Mouse (Mus musculus): ENCODE data around the gene Wbp2nl. TPM values are rescaled to one million over a fixed set of nuclear protein-coding genes. Genes with fewer than 3 reads are reported as not detected.
A peak's percentile ranks its signal among the peaks of the same experiment; 100 is the strongest.

The Wbp2nl gene
- total and polyA plus RNA-seq, 2 experiments from 2014 or later, result 0.42 to 1.00 TPM

DNA sequence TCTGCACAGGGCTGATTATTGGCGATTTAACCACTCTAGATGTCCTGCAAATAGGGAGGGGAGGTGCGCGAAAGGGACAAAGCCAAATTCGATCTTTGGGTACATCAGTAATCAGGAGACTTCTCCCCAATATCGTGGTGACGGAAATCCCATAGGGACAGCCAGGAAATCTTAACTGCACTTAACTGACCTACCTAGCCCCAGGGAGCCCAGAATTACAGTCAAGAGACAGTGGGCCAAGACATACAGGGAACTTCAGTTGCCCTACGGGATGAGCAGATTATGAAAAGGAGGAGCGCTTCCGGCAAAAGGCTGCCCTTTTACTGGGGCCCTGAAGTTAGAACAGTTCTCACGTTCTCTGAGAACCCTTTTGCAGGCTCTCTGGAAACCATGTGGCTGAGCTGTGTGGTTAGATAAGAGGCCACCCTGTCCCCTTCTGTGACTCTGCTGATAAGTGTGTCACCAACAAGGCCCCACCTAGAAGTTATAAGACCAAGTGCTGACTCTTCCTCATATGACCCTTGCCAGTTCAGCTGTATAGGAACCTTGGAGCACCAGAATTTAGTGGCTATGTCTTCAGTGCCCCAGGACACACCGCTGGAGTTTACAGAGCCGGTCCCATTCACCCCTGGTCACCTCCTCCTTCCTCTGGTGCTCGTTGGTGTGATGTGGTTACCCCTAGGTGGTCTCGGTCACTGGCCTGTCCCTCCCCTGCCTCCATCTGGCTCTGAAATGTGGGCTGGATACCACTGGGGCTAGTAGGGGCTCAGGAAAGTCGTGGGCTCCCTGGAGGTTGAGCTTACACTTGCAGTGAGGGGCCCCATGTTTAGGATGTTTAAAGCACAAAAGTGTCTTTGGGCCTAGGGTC, 43.2 kb downstream of the Wbp2nl start:
- Histone ChIP-seq H3K36me3 (ENCODE audit: insufficient read depth) (no peaks in the 10 kb centered on the region), H3K9me3 (ENCODE audit: low read length) (no peaks in the 10 kb centered on the region), H3K27ac (ENCODE audit: low read depth, low read length) (no peak overlapping the region; the same call in 1 of the 2 replicates), H3K27me3 (ENCODE audit: insufficient read depth, low read length) (peaks cover 7% of the 10 kb centered on the region; the same call in 1 of the 2 replicates), H3K4me3 (ENCODE audit: low read depth, low read length) (no peak overlapping the region), H3K4me1 (ENCODE audit: insufficient read depth) (peaks cover 12% of the 10 kb centered on the region), H3K9ac (no peak overlapping the region), H3K4me2 (ENCODE audit: low read depth) (0 out of 2 replicates have a peak overlapping the region, but pooled peaks have one; percentile 40)
- no peak for TF ChIP-seq CTCF (IDR thresholded peaks at IDR 0.05; ENCODE audit: low read depth)
- ATAC-seq (no peak), DNase-seq (no peak)
- WGBS, result 76% methylated on average over 15 of the region's 15 CpGs

DNA sequence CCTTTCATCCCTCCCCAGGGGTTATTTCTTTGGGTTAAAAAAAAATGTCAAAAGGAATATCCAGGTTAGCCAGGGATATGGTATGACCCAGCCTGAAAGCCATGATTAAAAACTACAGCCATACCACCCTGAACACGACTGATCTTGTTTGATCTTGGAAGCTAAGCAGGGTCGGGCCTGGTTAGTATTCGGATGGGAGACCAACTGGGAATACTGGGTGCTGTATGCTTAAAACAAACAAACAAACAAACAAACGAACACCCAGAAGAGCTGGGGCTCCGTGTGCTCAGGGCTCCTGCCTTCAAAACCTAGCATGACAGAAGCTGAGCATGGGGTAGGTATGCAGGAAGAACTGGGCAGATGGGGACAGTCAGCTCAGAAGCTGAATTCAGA, 43.8 kb downstream of the Wbp2nl start:
- 77% methylated on average over 5 of the region's 5 CpGs for WGBS
- H3K9ac ChIP-seq, result no peak overlapping the region
- no peaks in the 10 kb centered on the region for H3K36me3 ChIP-seq (ENCODE audit: insufficient read depth)
- H3K4me2 ChIP-seq (ENCODE audit: low read depth), result no peak overlapping the region
- H3K9me3 ChIP-seq (ENCODE audit: low read length), result no peaks in the 10 kb centered on the region
- no peak overlapping the region for H3K4me3 ChIP-seq (ENCODE audit: low read depth, low read length)
- TF ChIP-seq CTCF (IDR thresholded peaks at IDR 0.05; ENCODE audit: low read depth), result no peak
- DNase-seq (no peak), ATAC-seq (no peak)
- peaks cover 7% of the 10 kb centered on the region; the same call in 1 of the 2 replicates for H3K27me3 ChIP-seq (ENCODE audit: insufficient read depth, low read length)
- peaks cover 18% of the 10 kb centered on the region for H3K4me1 ChIP-seq (ENCODE audit: insufficient read depth)
- no peak overlapping the region for H3K27ac ChIP-seq (ENCODE audit: low read depth, low read length)

- Histone ChIP-seq H3K9me3 (ENCODE audit: low read length) (no peaks in the 10 kb centered on the region), H3K27me3 (ENCODE audit: insufficient read depth, low read length) (peaks cover 7% of the 10 kb centered on the region; the same call in 1 of the 2 replicates), H3K27ac (ENCODE audit: low read depth, low read length) (no peak overlapping the region), H3K4me1 (ENCODE audit: insufficient read depth) (peaks cover 13% of the 10 kb centered on the region), H3K4me3 (ENCODE audit: low read depth, low read length) (no peak overlapping the region), H3K36me3 (ENCODE audit: insufficient read depth) (peaks cover 9% of the 10 kb centered on the region), H3K9ac (no peak overlapping the region), H3K4me2 (ENCODE audit: low read depth) (no peak overlapping the region)
- WGBS, result 89% methylated on average over 27 of the region's 27 CpGs
- ATAC-seq (no peak), DNase-seq (no peak)
- no peak for TF ChIP-seq CTCF (IDR thresholded peaks at IDR 0.05; ENCODE audit: low read depth)
Observed at GRCm38 (mm10) chr15:82343368-82344287, 44.9 kb downstream of the Wbp2nl start.

DNA sequence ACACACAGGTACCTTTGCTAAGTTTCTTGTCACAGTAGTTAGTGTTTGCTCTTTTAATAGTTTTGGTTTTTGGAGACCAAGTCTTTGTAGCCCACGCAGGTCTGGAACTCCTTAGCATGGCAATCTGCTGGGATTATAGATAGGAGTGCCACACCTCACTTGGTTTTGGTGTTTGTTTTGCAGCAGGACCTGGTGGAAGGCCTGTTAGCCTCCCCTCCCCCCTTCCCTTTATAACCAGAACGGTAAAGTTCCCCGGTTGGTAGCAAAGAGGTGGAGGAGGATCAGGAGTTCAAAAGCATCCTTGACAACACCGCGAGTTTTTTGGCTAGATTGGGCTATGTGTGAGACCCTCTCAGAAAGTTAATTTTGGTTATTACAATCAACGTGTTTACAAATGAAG, 46.2 kb downstream of the Wbp2nl start:
- DNase-seq (no peak), ATAC-seq (no peak)
- Histone ChIP-seq H3K9ac (no peak overlapping the region), H3K9me3 (ENCODE audit: low read length) (no peaks in the 10 kb centered on the region), H3K4me2 (ENCODE audit: low read depth) (no peak overlapping the region), H3K27ac (ENCODE audit: low read depth, low read length) (no peak overlapping the region), H3K27me3 (ENCODE audit: insufficient read depth, low read length) (peaks cover 7% of the 10 kb centered on the region; the same call in 1 of the 2 replicates), H3K36me3 (ENCODE audit: insufficient read depth) (peaks cover 22% of the 10 kb centered on the region), H3K4me1 (ENCODE audit: insufficient read depth) (peaks cover 13% of the 10 kb centered on the region), H3K4me3 (ENCODE audit: low read depth, low read length) (no peak overlapping the region)
- 95% methylated on average over 6 of the region's 6 CpGs for WGBS
- TF ChIP-seq CTCF (IDR thresholded peaks at IDR 0.05; ENCODE audit: low read depth), result no peak

GRCm38 (mm10) chr15:82345820-82346470, 47.2 kb downstream of the Wbp2nl start:
- under 1% methylated on average over 50 of the region's 51 CpGs for WGBS
- no peak for TF ChIP-seq CTCF (IDR thresholded peaks at IDR 0.05; ENCODE audit: low read depth)

DNA sequence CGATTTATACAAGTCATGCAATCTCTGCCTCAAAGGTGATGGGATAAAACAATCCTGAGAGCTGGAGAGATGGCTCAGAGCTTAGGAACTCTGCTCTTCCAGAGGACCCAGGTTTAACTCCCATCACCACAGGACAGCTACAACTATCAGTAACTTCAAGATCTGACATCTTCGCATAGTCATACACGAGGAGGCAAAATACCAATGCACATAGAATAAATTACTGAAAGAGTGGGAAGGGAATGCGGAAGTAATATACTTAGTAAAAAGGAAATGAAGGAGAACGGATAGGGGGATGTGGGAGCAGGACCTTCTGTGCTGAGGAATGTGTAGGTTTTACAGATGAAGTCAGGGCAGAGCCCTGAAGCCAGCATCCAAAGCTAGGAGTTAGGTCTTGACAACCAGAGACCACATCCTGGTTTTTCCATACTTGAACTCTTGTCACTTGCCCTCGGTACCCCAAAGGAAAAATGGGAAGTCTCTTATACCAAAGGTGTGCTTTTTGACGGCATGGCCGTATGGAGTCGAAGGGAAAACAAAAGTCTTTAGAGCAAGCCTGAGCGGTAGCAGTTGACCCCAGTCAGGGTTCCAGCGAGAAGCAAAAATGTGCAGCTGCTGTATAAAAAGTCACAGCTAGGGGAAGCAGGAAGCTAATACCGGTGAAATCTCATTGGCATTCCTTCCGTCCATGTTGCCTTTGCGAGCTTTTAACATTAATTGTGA, 48.0 kb downstream of the Wbp2nl start:
- Histone ChIP-seq H3K27ac (ENCODE audit: low read depth, low read length) (peak overlapping the region; percentile 93), H3K4me1 (ENCODE audit: insufficient read depth) (peaks cover 13% of the 10 kb centered on the region), H3K4me3 (ENCODE audit: low read depth, low read length) (peak overlapping the region; percentile 72), H3K27me3 (ENCODE audit: insufficient read depth, low read length) (no peaks in the 10 kb centered on the region), H3K36me3 (ENCODE audit: insufficient read depth) (peaks cover 31% of the 10 kb centered on the region), H3K4me2 (ENCODE audit: low read depth) (peak overlapping the region; percentile 86), H3K9ac (peak overlapping the region; percentile 80), H3K9me3 (ENCODE audit: low read length) (no peaks in the 10 kb centered on the region)
- 63% methylated on average over 14 of the region's 14 CpGs for WGBS
- ATAC-seq (no peak), DNase-seq (peak; percentile 9)
- peak; percentile 24 for TF ChIP-seq CTCF (IDR thresholded peaks at IDR 0.05; ENCODE audit: low read depth)

More at GRCm38 (mm10) chr15:82345820-82346470, 47.2 kb downstream of the Wbp2nl start:
- H3K27ac ChIP-seq (ENCODE audit: low read depth, low read length), result peak overlapping the region; percentile 93
- H3K27me3 ChIP-seq (ENCODE audit: insufficient read depth, low read length), result 0 out of 2 replicates have a peak, but pooled peaks cover under 1% of the 10 kb centered on the region
- no peaks in the 10 kb centered on the region for H3K9me3 ChIP-seq (ENCODE audit: low read length)
- peak overlapping the region; percentile 80 for H3K9ac ChIP-seq
- ATAC-seq (peak; percentile 98), DNase-seq (peak; percentile 99)
- peak overlapping the region; percentile 86 for H3K4me2 ChIP-seq (ENCODE audit: low read depth)
- H3K4me3 ChIP-seq (ENCODE audit: low read depth, low read length), result peak overlapping the region; percentile 72
- peaks cover 31% of the 10 kb centered on the region for H3K36me3 ChIP-seq (ENCODE audit: insufficient read depth)
- peaks cover 13% of the 10 kb centered on the region for H3K4me1 ChIP-seq (ENCODE audit: insufficient read depth)

Data from forebrain, postnatal 0 days (tissue).